Mouse (Mus musculus) c-Kit-positive CD71-positive TER-119-negative erythroid progenitor cells, embryonic 14.5 days (primary cell): ENCODE measurements around the gene Smco2.

Source experiments
- DNase-seq: peaks from one replicate; pipeline ENCODE4 v3.0.0-alpha.2; 2013; ENCODE audit warnings: low read depth

Smco2 gene

DNA sequence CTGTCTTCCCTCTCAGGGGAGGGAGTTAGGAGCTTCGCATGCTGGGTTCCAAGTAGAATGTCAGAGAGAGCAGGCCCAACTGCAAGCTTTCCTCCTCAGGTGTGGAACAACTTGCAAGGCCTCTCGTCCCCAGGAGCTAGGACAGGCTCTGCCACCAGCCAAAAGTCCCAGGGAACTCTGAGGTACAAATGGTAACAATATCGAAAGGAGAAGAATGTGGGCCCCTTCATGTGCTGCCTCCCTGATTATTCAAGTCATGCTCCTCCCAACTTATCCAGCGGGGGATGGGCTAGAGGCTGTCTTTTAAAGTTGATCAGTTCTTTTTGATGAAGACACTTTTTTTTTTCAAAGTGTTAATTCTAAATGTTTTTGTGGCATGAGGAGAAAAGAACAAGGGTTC lies at the start of gene Smco2:
Smco2 (plus strand) TSS at position 55 of the 400 bp plus-strand sequence.
- no peak for DNase-seq

DNA sequence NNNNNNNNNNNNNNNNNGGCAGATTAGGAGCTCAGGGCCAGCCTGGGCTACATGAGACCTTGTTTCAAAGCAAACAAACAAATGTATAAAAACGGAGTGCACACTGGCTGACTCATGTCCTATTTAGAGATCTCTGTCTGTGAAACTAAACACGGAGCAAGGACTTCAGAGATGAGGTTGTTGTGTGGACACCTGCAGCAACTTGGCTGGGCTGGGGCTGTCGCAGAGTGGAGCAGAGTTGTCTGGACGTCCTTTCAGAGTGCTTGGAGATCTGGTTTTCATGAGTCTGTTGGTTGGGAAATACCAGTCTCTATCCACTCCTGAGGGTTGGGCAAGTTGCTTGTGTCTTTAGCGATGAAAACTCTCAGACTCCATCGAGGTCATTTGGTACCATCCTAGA lies 39.9 kb upstream of the Smco2 start:
- DNase-seq, result no peak

DNA sequence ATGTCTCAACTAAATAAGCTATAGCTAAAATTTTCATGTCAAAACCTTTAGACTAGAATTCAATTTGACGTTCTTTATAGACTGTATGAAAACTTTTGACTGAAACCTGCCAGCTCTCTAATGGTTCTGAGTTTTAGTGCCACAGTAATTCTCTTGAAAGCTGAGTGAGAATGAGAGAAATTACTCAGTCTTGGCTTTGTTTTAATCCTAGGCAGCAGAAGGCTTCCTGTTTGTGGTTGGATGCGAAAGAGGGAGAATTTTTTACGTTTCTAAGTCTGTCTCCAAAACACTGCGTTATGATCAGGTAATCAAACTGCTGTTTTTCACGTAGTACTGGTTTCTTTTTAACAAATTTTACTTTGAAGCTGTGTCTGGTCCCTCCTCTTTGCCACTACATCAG lies 36.9 kb upstream of the Smco2 start:
- DNase-seq, result no peak

DNA sequence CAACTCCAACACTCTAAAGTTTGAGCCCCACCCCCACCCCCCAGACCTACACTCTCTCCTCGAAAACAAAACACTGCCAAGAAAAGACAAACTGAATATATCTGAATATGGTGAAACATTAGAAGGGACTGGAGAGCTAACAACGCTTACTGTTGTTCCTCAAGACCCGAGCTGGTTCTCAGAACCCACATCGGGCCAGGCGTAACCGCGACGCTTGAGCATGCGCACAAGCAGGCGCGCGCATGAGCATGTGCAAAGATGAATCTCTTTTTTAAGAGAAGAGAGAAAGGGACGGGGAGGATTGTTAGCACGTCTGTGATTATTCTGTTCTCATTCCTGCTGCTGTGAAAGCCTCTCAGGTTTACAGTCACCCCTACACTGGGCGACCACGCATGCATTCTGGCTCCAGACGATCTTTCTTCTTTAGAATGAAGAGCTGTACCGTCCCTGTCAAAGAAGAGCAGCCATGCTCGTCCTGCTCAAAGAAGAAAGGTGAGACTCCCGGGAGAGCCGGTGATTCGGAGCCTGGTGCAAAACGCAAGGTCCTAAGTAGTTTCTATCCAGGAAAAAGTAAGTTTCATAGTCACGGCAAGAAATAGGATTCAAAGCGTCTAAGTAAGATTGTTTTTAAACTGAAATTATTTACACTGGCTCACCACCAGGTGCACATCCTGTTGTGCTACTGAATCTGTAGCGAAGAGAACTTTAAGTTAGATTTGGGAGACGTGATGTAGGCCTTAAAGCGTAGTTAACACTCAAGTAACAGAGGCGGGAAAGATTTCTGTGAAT lies 29.5 kb upstream of the Smco2 start:
- no peak for DNase-seq

DNA sequence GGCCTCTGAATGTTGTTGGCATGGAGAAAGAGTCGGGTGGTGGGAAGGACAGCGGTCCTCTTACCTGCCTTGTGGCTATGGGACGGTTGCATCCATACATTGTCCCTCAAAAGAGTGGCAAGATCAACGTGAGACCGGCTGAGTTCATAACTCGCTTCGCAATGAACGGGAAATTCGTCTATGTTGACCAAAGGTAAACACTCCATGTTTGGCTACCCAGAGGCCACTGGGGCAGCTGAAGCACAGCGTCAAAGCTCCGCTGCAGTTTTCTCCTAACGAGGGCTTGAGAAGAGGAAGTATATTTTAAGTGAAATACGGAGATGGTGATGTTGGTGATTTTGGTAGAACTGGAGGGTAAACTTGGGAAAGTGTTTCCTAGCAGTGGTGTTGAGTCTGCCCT lies 27.9 kb upstream of the Smco2 start:
- no peak for DNase-seq

GRCm38 (mm10) chr6:146824727-146825486 lies 25.0 kb upstream of the Smco2 start:
- peak; percentile 21 for DNase-seq

GRCm38 (mm10) chr6:146825487-146825773 lies 24.5 kb upstream of the Smco2 start:
- DNase-seq, result no peak

- no peak for DNase-seq
Observed at GRCm38 (mm10) chr6:146831320-146831719, 18.6 kb upstream of the Smco2 start.

DNA sequence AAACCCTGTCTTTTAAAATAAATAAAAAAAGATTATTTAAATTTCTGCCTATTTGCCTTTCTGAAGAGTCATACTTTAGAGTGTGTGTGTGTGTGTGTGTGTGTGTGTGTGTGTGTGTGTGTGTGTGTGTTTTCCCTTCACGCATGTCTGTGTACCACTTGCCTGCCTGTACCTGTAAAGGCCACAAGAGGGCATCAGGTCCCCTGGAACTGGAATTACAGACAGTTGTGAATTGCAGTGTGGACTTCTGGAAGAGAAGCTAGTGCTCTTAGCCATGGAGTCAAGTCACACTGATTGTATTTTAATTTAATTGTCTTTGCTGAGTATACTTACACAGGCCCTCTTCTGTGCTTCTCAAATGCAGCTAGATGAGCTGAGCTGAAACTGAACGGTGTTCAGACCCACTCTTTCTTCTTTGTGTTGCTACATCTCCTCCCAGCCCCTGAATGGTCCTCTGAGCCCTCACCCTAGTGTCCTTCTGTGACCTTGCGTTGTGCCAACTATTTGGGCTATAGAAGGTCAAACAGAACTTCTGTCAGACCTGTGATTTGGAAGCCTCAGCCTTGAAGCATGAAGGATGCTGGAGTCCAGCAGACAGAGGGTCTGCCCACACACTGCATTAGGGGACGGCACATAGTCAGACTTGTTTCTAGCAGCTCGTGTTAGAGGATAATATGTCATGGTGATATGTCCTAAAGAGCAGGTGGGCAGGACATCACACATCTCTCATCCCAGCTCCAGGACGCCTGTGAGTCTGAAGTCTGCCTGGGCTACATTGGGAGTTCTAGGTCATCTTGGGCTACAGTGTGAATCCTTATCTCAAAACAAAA lies 16.2 kb upstream of the Smco2 start:
- DNase-seq, result peak; percentile 29

GRCm38 (mm10) chr6:146834342-146834741 lies 15.6 kb upstream of the Smco2 start:
- no peak for DNase-seq

DNA sequence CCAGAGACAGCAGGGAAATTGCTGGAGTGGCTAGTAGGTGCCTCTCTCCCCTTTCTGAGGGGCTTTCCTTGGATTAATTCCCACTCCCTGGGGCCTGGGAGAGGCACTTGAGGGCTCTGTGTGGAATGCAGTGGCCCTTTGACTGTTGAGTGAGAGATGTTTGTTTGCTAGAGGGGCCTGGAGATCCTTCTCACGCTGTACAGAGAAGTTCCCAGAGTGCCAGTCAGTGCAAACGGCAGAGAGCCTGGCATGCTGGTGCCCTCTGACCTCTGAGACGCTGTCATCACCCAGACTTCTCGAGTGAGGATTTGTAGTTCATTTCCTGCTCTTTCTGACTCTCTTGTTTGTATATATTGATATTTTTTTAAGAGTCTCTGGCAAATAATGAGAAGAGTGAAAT lies 14.1 kb upstream of the Smco2 start:
- DNase-seq, result no peak

DNA sequence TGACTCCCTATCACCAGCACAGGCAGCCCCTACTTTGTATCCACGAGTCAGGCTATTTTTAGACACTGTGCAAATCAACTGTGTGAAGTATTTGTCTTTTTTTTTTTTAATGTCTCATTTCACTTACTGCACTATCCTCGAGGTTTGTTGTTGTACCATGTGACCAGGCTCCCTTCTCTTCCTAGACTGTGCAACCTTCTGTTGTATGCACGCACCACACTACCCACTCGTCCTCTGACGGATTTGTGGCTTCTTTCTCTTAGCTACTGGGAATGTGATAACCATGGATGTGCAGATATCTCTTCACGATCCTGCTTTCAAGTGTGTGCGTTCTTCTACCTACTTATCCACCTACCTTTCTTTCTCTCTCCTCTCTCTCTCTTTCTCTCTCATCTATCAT lies 12.6 kb upstream of the Smco2 start:
- DNase-seq, result no peak

GRCm38 (mm10) chr6:146838366-146838765 lies 11.5 kb upstream of the Smco2 start:
- DNase-seq, result no peak

DNA sequence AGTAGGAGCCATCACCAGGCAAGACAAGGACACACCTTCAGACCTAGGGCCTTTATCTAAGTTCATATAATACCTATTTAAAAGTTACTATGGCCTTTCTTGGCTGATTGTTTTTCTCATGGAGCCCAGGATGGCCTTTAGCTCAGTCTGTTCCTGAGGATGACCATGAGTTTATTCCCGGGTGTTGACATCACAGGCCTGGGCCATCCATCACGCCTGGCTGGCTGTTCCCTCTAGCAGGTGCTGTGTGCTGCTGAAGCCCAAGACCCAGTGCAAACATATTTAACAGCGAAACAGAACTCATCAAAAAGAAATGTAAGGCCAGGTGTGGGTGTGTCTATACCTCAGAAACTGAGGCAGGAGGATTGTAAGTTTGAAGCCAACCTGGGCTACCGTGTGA lies 11.0 kb upstream of the Smco2 start:
- DNase-seq, result no peak

- no peak for DNase-seq
Observed at GRCm38 (mm10) chr6:146844867-146845266, 5.0 kb upstream of the Smco2 start.

DNA sequence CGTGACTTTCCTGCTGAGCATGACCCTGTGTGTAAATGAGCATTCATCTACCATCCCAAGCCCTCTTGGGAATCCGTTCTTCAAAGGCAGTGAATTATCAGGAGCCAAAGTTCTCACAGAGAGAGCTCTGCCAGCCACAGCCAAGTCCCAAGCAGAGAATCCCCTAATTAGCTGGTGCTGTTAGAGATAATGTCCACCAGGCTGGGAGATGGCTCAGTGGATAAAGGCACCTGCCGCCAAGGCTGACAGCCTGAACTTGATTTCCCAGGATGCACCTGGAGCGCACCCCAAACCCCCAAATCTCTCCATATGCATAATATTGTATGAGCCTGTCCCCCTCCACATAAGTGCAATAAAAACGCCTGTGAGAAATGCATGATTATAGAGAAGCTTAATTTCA lies 4.6 kb upstream of the Smco2 start:
- DNase-seq, result no peak

DNA sequence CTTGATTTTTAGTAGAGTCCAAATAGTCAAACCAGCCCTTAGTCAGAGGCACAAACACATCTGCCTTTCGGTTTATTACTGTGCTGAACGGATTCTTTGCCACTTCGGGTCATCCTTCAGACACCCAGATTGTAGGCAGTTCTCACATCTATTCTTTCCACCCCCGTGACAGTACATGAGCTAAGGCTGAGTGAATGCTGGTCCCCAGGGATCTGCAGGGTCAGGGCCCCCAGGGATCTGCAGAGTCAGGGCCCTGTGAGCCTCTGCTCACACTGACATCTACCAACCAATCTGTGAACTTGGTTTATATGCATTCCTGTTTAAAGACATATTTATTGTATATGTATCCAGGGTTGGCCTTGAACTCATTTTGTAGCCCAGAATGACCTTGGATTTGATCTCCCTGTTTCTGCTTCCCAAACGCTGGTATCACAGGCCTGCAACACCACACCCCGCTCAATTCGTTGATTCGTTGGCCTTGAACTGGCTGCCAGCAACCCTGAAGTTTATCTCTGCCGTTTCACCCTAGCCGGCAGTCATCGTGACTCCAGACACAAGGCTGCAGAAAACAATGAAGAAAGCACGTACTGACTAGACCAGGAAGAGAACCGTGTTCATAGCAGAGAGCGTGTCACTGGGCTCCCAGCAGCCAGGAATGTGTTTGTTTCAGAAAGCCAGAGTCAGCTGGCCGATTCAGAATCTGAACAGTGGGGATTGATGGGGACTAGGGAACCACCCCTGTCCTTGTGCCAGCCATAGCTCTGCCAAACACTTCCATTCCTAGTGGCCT lies 3.7 kb upstream of the Smco2 start:
- DNase-seq, result no peak

- DNase-seq, result no peak
Observed at GRCm38 (mm10) chr6:146847402-146847801, 2.5 kb upstream of the Smco2 start.

DNA sequence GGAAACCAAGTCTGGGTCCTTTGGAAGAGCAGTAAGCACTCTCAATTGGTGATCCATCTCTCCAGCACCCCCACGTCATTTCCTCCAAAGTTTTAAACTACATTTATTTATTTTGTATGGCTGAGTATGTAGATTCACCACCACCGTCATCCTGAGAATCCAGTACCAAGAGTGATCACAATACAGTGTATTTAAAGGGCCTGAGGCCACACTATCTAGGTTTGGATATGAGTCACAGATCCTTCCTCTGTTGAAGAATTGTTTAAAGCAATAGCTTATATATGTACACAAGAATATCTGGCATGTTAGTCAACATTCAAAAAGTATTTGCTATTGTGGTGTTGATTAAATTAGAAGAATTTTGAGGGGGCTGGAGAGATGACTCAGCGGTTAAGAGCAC lies 1.6 kb upstream of the Smco2 start:
- DNase-seq, result no peak

DNA sequence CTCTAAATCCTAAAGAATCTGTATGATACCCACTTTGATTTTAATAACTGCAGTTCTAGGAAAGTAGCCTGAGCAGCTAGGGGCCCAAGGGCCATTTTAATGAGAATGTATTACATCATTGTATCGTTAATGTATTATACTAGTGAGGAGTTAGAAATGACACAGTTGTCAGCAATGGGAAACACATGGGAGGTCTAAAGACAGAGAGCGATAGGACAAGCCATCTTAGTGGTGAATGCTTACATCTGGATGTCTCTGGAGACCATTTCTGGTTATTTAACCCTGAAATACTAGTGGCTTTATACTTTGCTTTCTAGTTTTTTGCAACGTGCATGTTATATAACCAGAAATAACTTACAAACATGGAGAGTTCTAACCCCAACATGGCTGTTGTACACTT lies 2.0 kb downstream of the Smco2 start:
- no peak for DNase-seq

DNA sequence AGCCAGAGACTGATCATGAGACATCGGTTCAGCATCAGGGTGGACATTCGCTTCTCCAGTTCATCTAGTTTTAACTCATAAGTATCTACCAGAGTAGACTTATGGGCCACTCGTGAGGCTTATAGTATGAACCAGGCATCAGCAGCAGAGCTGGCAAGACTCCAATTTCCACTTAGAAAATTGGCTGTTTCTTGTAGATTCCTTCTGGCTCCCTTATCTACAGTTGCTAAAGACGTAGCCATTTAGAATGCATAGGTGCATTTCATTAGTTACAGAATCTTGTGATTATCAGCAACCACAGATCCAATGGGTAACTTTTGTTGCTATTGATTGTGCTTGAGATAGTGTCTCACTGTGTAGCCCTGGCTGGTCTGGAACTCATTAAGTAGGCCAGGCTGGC lies 2.8 kb downstream of the Smco2 start:
- peak; percentile 17 for DNase-seq

- DNase-seq, result peak; percentile 77
Observed at GRCm38 (mm10) chr6:146855185-146855584, 5.3 kb downstream of the Smco2 start.
